Mouse (Mus musculus): ENCODE measurements around the gene Cfap299. TPM values are rescaled to one million over a fixed set of nuclear protein-coding genes. Genes with fewer than 3 reads are reported as not detected.

Cfap299 gene
- total and polyA plus RNA-seq, 2 experiments from 2014 or later, result 0.81 to 5.3 TPM

DNA sequence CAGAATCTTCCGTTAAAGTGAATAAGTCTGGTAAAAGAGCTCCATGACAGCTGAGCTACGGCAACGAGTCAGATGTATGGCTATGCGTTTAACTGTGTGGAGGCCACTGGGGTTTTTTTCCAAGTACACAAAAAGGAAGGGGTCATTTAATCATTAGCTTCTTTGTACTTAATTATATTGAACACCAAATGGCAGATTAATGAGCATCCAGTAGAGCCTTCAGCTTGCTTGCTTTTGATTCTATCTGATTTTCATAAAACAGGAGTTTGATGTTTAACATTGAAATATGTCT is 47.6 kb downstream of the Cfap299 start:
- no peaks in the 10 kb centered on the region for H3K9me3 ChIP-seq (ENCODE audit: low read length)
- no peak overlapping the region for H3K27ac ChIP-seq (ENCODE audit: low read depth, low read length)
- ATAC-seq, result no peak
- H3K4me3 ChIP-seq (ENCODE audit: low read depth, low read length), result no peak overlapping the region
- no peak for DNase-seq
- 23% methylated on average over 4 of the region's 4 CpGs for WGBS
- no peak for TF ChIP-seq CTCF (IDR thresholded peaks at IDR 0.05; ENCODE audit: low read depth)
- no peak overlapping the region for H3K9ac ChIP-seq
- H3K4me1 ChIP-seq (ENCODE audit: insufficient read depth), result no peaks in the 10 kb centered on the region
- no peaks in the 10 kb centered on the region for H3K27me3 ChIP-seq (ENCODE audit: insufficient read depth, low read length)
- no peak overlapping the region for H3K4me2 ChIP-seq (ENCODE audit: low read depth)
- H3K36me3 ChIP-seq (ENCODE audit: insufficient read depth), result no peaks in the 10 kb centered on the region

DNA sequence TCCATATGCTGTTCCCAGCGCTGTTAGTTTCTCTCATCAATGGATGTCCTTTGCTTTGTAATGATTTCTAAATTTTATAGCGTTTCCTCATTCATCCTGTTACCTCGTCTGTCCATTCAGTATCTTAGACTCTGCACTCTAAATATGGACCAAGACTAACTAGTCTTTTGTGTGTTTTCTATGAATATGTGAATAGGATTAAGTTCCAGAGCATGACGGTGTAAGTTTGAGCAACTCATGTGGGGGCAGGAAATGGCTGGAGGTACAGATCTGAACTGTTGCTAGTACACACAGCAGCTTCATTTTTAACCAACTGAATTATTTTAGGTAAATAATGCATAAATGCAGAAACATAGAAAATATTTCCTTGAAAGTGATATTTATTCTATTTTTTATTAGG is 51.3 kb downstream of the Cfap299 start:
- H3K4me1 ChIP-seq (ENCODE audit: insufficient read depth), result no peaks in the 10 kb centered on the region
- H3K36me3 ChIP-seq (ENCODE audit: insufficient read depth), result no peaks in the 10 kb centered on the region
- H3K27me3 ChIP-seq (ENCODE audit: insufficient read depth, low read length), result no peaks in the 10 kb centered on the region
- H3K4me3 ChIP-seq (ENCODE audit: low read depth, low read length), result no peak overlapping the region
- no peaks in the 10 kb centered on the region for H3K9me3 ChIP-seq (ENCODE audit: low read length)
- no peak for TF ChIP-seq CTCF (IDR thresholded peaks at IDR 0.05; ENCODE audit: low read depth)
- ATAC-seq (no peak), DNase-seq (no peak)
- no peak overlapping the region for H3K4me2 ChIP-seq (ENCODE audit: low read depth)
- H3K9ac ChIP-seq, result no peak overlapping the region
- 70% methylated on average over 4 of the region's 4 CpGs for WGBS
- H3K27ac ChIP-seq (ENCODE audit: low read depth, low read length), result no peak overlapping the region

GRCm38 (mm10) chr5:98387054-98387453 is 58.0 kb downstream of the Cfap299 start:
- WGBS, result 47% methylated on average over 3 of the region's 3 CpGs
- Histone ChIP-seq H3K9ac (no peak overlapping the region), H3K27ac (ENCODE audit: low read depth, low read length) (no peak overlapping the region), H3K4me2 (ENCODE audit: low read depth) (no peak overlapping the region), H3K36me3 (ENCODE audit: insufficient read depth) (no peaks in the 10 kb centered on the region), H3K4me3 (ENCODE audit: low read depth, low read length) (no peak overlapping the region), H3K27me3 (ENCODE audit: insufficient read depth, low read length) (no peaks in the 10 kb centered on the region), H3K4me1 (ENCODE audit: insufficient read depth) (no peaks in the 10 kb centered on the region), H3K9me3 (ENCODE audit: low read length) (no peaks in the 10 kb centered on the region)
- DNase-seq, result no peak
- no peak for ATAC-seq
- no peak for TF ChIP-seq CTCF (IDR thresholded peaks at IDR 0.05; ENCODE audit: low read depth)

DNA sequence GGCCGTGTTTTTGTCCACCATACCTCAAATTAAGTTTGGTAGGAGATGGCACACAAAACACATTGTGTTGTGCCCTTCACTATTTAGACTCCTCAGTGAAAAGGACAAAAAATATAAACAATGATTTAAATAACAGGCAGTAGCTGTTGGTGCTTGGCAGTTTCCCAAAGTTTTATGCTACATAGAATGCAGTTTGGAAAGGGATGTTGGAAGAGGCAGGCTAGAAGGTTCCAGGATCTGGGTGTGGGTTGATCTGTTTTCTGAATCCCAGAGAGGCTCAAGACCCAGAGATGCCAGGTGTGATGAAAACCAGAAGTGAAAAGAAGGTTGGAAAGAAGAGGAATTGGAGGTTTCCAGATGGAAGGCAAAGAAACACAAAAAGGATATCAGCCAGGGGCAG is 73.1 kb downstream of the Cfap299 start:
- TF ChIP-seq CTCF (IDR thresholded peaks at IDR 0.05; ENCODE audit: low read depth), result no peak
- 83% methylated on average over 1 of the region's 1 CpGs for WGBS
- ATAC-seq (no peak), DNase-seq (no peak)
- H3K4me1 ChIP-seq (ENCODE audit: insufficient read depth), result no peaks in the 10 kb centered on the region
- H3K9ac ChIP-seq, result no peak overlapping the region
- H3K4me2 ChIP-seq (ENCODE audit: low read depth), result no peak overlapping the region
- no peaks in the 10 kb centered on the region for H3K27me3 ChIP-seq (ENCODE audit: insufficient read depth, low read length)
- H3K27ac ChIP-seq (ENCODE audit: low read depth, low read length), result no peak overlapping the region
- no peak overlapping the region for H3K4me3 ChIP-seq (ENCODE audit: low read depth, low read length)
- no peaks in the 10 kb centered on the region for H3K36me3 ChIP-seq (ENCODE audit: insufficient read depth)
- no peaks in the 10 kb centered on the region for H3K9me3 ChIP-seq (ENCODE audit: low read length)

DNA sequence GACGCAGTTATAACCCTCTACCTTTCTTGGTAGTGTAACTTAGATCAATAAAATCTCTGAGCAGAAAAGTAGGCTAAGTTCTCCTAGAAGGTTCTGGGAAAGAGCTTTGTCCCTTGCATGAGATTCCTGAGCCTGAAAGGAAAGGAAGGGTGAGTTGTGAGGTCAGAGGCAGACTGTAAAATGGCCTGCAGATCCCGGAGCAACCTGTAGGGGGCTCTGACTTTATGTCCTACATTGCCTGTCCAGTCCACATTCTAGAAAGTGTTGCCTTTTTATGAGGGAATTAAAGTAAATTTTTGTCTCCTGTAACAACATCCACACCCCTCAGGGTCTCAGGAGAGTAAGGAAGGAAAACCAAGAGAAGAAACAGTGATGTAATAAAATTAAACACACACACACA is 81.0 kb downstream of the Cfap299 start:
- Histone ChIP-seq H3K9ac (no peak overlapping the region), H3K4me3 (ENCODE audit: low read depth, low read length) (no peak overlapping the region), H3K4me2 (ENCODE audit: low read depth) (no peak overlapping the region), H3K9me3 (ENCODE audit: low read length) (no peaks in the 10 kb centered on the region), H3K36me3 (ENCODE audit: insufficient read depth) (no peaks in the 10 kb centered on the region), H3K27me3 (ENCODE audit: insufficient read depth, low read length) (no peaks in the 10 kb centered on the region), H3K27ac (ENCODE audit: low read depth, low read length) (no peak overlapping the region), H3K4me1 (ENCODE audit: insufficient read depth) (no peaks in the 10 kb centered on the region)
- no peak for DNase-seq
- TF ChIP-seq CTCF (IDR thresholded peaks at IDR 0.05; ENCODE audit: low read depth), result peak; percentile 27; the same call in 1 of the 2 replicates
- ATAC-seq, result no peak
- WGBS, result 64% methylated on average over 2 of the region's 2 CpGs

GRCm38 (mm10) chr5:98416385-98417145 is 87.5 kb downstream of the Cfap299 start:
- no peak overlapping the region for H3K4me3 ChIP-seq (ENCODE audit: low read depth, low read length)
- H3K9me3 ChIP-seq (ENCODE audit: low read length), result no peaks in the 10 kb centered on the region
- DNase-seq, result no peak
- H3K9ac ChIP-seq, result no peak overlapping the region
- H3K27me3 ChIP-seq (ENCODE audit: insufficient read depth, low read length), result no peaks in the 10 kb centered on the region
- H3K36me3 ChIP-seq (ENCODE audit: insufficient read depth), result no peaks in the 10 kb centered on the region
- H3K27ac ChIP-seq (ENCODE audit: low read depth, low read length), result no peak overlapping the region
- no peak overlapping the region for H3K4me2 ChIP-seq (ENCODE audit: low read depth)
- no peak for ATAC-seq
- 90% methylated on average over 9 of the region's 9 CpGs for WGBS
- no peaks in the 10 kb centered on the region for H3K4me1 ChIP-seq (ENCODE audit: insufficient read depth)
- TF ChIP-seq CTCF (IDR thresholded peaks at IDR 0.05; ENCODE audit: low read depth), result no peak

DNA sequence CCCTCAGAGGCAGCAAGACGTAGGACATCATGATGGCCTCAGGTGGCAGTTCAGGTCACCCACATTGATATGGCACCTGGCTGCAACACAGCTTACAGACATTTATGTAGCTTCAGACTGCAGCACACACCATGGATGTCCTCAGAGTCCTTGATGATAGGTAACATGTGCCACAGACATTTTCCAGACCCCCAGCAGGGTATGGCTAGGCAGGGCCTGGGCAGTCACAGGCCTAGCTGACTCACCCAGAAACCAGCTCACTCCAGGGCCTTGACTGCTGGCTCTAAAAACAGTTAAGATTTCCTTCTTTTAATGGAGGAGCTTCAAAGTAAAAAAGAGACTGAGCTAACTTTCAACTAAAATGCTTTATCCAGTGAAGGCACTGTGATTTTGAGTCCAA is 95.9 kb downstream of the Cfap299 start:
- Histone ChIP-seq H3K36me3 (ENCODE audit: insufficient read depth) (no peaks in the 10 kb centered on the region), H3K27me3 (ENCODE audit: insufficient read depth, low read length) (no peaks in the 10 kb centered on the region), H3K9me3 (ENCODE audit: low read length) (no peaks in the 10 kb centered on the region), H3K4me1 (ENCODE audit: insufficient read depth) (no peaks in the 10 kb centered on the region), H3K4me3 (ENCODE audit: low read depth, low read length) (no peak overlapping the region), H3K9ac (no peak overlapping the region), H3K27ac (ENCODE audit: low read depth, low read length) (no peak overlapping the region), H3K4me2 (ENCODE audit: low read depth) (no peak overlapping the region)
- no peak for TF ChIP-seq CTCF (IDR thresholded peaks at IDR 0.05; ENCODE audit: low read depth)
- DNase-seq (no peak), ATAC-seq (no peak)
- WGBS, result 85% methylated on average over 1 of the region's 1 CpGs
